Mouse (Mus musculus): ENCODE data around the gene Fmnl1.

DNA sequence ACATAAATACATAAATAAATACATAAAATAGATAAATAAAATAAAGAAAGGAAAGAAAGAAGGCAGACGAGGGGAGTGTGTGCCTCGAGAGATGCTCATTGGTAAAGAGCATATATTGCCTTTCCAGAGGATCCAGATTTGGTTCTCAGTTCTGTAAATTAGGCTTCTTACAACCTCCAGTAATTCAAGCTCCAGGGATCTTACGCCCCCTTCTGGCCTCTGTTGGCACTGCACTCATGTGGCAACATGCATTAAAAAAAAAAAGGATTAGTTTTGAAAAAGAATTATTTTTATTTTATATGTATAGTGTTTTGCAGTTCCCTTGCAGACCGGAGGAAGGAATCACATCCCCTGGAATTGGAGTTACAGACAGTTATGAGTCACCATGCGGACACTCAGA lies 8.8 kb upstream of the Fmnl1 start:
- no peak for TF ChIP-seq POLR2A (IDR thresholded peaks at IDR 0.05; ENCODE audit: borderline replicate concordance, extremely low read depth, low read depth, low read length)
- TF ChIP-seq CTCF (IDR thresholded peaks at IDR 0.05; ENCODE audit: insufficient read depth, low read length): no peak
